Mouse (Mus musculus): Measurements from ENCODE around the gene Sh3pxd2a. TPM values are rescaled to one million over a fixed set of nuclear protein-coding genes. Genes with fewer than 3 reads are reported as not detected.

Sh3pxd2a gene
- total and polyA plus RNA-seq, 2 experiments from 2014 or later: 3.4 to 47.2 TPM

DNA sequence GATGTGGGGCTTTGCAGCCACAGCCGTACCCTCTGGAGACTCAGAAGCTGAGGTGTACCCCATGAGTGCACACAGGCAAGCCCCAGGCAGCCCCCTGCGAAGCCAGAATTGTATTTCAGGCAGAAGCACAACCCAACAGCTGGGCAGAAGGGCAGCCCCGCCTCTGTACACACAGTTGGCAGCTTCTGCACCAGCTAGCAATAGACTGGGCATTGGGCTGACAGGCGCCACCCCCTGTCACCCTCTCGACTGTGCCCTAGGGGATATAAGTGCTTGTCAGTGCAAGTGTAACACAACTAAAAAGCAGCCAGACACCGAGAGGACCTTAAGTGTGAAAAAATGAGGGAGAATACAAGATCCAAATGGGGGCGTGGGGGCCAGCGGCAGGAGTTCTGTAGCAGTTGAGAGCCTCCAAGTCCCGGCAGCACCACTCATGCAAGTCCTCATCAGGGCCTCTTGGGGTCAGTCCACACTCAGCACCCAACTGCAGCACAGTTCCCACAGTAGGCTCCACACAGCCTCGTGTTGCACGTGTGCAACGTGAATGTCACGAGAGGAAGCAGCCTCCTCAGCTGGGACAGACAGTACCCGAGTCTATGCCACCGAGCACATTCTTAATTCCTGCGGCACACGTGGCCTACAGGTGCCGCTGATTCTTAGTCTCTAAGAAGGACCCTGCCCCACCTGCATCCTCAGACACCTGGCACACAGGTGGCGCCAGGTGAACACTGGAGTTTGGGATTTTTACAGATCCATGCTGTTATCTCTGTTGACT lies 147.7 kb downstream of the Sh3pxd2a start:
- no peak overlapping the region for H3K4me2 ChIP-seq (ENCODE audit: low read depth, low read length)
- H3K27ac ChIP-seq (ENCODE audit: low read depth): peak overlapping the region; percentile 85
- no peaks in the 10 kb centered on the region for H3K27me3 ChIP-seq (ENCODE audit: control insufficient read depth, insufficient read depth, low read length)
- H3K4me1 ChIP-seq (ENCODE audit: control insufficient read depth, insufficient read depth): peaks cover 93% of the 10 kb centered on the region
- DNase-seq (ENCODE audit: low spot score) (no peak), ATAC-seq (ENCODE audit: insufficient read depth, low read depth) (no peak)
- H3K9ac ChIP-seq (replicated peaks; ENCODE audit: low read depth, low read length): no peak overlapping the region
- H3K36me3 ChIP-seq (replicated peaks; ENCODE audit: control insufficient read depth, insufficient read depth, low read length): 0 out of 2 replicates have a peak, but pooled peaks cover 3% of the 10 kb centered on the region
- 56% methylated on average over 19 of the region's 19 CpGs for WGBS
- no peak overlapping the region for H3K4me3 ChIP-seq (ENCODE audit: low read depth, low read length)
- no peaks in the 10 kb centered on the region for H3K9me3 ChIP-seq (replicated peaks; ENCODE audit: control insufficient read depth, low read length)
- TF ChIP-seq CTCF (IDR thresholded peaks at IDR 0.05; ENCODE audit: low read depth): no peak
- TF ChIP-seq EP300 (IDR thresholded peaks at IDR 0.05; ENCODE audit: low read depth): no peak

DNA sequence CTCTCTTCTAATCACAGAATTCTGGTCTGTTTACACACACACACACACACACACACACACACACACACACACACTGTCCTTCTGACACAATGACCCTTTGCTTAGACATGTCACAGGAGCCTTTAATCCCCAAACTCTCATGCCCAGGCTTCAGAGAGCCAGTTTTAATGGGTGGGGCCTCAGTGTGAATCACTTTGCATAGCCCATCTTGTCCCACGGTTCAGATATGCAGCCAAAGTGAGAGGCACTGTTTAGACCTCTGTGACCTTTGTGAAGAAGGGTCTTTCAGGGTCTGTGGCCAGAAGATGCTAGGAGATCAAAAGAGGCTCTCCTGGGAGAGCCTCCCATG lies 148.3 kb downstream of the Sh3pxd2a start:
- no peak overlapping the region for H3K4me3 ChIP-seq (ENCODE audit: low read depth, low read length)
- H3K4me1 ChIP-seq (ENCODE audit: control insufficient read depth, insufficient read depth): peaks cover 92% of the 10 kb centered on the region
- TF ChIP-seq EP300 (IDR thresholded peaks at IDR 0.05; ENCODE audit: low read depth) (no peak), CTCF (IDR thresholded peaks at IDR 0.05; ENCODE audit: low read depth) (no peak)
- H3K9ac ChIP-seq (replicated peaks; ENCODE audit: low read depth, low read length): no peak overlapping the region
- H3K4me2 ChIP-seq (ENCODE audit: low read depth, low read length): no peak overlapping the region
- no peak for DNase-seq (ENCODE audit: low spot score)
- H3K27ac ChIP-seq (ENCODE audit: low read depth): peak overlapping the region; percentile 85; the same call in 1 of the 2 replicates
- no peak for ATAC-seq (ENCODE audit: insufficient read depth, low read depth)
- H3K9me3 ChIP-seq (replicated peaks; ENCODE audit: control insufficient read depth, low read length): no peaks in the 10 kb centered on the region
- 16% methylated on average over 1 of the region's 1 CpGs for WGBS
- 0 out of 2 replicates have a peak, but pooled peaks cover 3% of the 10 kb centered on the region for H3K36me3 ChIP-seq (replicated peaks; ENCODE audit: control insufficient read depth, insufficient read depth, low read length)
- H3K27me3 ChIP-seq (ENCODE audit: control insufficient read depth, insufficient read depth, low read length): no peaks in the 10 kb centered on the region

DNA sequence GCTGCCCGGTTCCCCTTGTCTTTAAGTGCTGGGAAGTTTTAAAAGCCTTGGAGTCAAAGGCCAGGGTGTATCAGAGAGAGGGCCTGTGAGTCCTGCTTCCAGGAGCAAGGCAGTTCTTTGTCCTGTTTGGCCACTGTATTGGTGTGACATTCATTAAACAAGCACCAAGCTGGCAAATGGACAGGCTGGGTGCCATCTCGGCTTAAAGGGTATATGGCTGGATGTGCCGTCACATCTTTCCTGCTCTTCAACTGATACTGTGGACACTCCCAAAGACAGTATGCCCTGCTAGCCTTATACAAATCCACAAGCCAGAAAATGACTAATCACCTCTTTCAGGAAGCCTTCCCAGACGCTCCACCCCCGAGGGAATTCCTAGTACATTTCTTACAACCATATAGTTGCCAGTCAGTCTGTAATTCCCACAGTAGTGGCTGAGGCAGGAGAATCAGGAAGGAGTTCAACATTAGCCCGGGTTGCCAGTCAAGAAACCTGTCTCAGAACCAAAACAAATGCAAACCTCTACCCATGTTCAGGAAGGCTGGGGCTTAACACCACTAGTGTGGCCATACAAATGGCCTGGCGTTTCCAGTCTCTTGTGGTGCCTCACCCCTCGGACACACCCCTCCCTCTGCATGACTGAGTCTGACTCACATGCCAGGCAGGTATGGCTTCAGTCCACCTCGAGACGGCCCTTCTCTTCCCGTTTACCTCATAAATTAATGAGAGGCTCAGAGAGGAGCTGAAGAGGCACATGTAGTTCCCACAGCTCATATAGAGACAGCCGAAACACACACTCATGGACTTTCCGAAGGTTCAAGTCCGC lies 148.9 kb downstream of the Sh3pxd2a start:
- Histone ChIP-seq H3K4me3 (ENCODE audit: low read depth, low read length) (peak overlapping the region; percentile 47; the same call in 1 of the 2 replicates), H3K27ac (ENCODE audit: low read depth) (peak overlapping the region; percentile 85), H3K4me1 (ENCODE audit: control insufficient read depth, insufficient read depth) (peaks cover 86% of the 10 kb centered on the region), H3K4me2 (ENCODE audit: low read depth, low read length) (peak overlapping the region; percentile 78), H3K9ac (replicated peaks; ENCODE audit: low read depth, low read length) (peak overlapping the region; percentile 70), H3K9me3 (replicated peaks; ENCODE audit: control insufficient read depth, low read length) (no peaks in the 10 kb centered on the region), H3K27me3 (ENCODE audit: control insufficient read depth, insufficient read depth, low read length) (no peaks in the 10 kb centered on the region), H3K36me3 (replicated peaks; ENCODE audit: control insufficient read depth, insufficient read depth, low read length) (0 out of 2 replicates have a peak, but pooled peaks cover 3% of the 10 kb centered on the region)
- DNase-seq (ENCODE audit: low spot score) (no peak), ATAC-seq (ENCODE audit: insufficient read depth, low read depth) (no peak)
- WGBS: 51% methylated on average over 14 of the region's 14 CpGs
- TF ChIP-seq CTCF (IDR thresholded peaks at IDR 0.05; ENCODE audit: low read depth) (no peak), EP300 (IDR thresholded peaks at IDR 0.05; ENCODE audit: low read depth) (no peak)

DNA sequence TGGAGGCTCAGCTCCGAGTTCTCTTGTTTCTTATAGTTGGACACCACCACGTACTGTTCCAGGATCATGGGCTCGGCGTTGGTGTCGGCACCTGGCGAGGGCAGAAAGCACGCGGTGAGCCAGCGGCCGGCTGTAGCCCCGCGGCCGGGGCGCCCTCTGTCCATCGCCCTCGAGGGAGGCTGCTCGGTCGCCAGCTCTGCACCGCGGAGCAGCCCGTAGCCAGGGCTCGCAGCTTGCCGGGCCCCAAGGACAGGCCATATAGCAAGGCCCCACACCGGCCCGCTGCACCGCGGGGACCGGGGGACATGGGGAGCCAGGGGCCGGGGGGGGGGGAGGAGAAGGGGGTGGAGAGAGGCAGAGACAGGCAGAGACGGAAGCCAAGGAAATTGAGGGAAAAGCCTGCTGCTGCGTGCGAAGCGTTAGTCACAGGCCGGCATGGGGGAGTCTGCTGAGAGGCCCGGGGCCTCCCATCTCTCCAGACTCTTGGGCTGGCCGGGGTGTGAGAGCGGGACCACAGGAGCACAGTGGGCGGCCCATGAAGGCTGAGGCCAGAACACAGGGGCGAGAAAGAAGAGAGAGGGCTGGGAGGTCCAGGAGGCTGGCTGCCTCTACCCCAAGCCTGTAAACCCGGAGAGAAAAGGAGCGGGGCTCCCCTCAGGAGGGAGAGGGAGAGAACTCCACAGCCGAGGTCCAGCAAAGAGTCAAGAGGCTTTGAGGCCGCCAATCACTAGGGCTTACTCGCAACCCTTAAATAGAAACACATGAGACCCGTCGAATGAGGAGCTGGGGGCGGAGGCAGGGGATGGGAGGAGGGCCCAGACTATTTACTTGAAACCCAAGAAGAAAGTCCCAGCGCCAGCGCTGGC lies 149.9 kb downstream of the Sh3pxd2a start:
- peak; percentile 77 for ATAC-seq (ENCODE audit: insufficient read depth, low read depth)
- H3K4me1 ChIP-seq (ENCODE audit: control insufficient read depth, insufficient read depth): peaks cover 76% of the 10 kb centered on the region
- WGBS: 5% methylated on average over 49 of the region's 49 CpGs
- peak; percentile 90 for DNase-seq (ENCODE audit: low spot score)
- TF ChIP-seq CTCF (IDR thresholded peaks at IDR 0.05; ENCODE audit: low read depth) (no peak), EP300 (IDR thresholded peaks at IDR 0.05; ENCODE audit: low read depth) (no peak)
- peak overlapping the region; percentile 78 for H3K4me2 ChIP-seq (ENCODE audit: low read depth, low read length)
- peak overlapping the region; percentile 70 for H3K9ac ChIP-seq (replicated peaks; ENCODE audit: low read depth, low read length)
- H3K4me3 ChIP-seq (ENCODE audit: low read depth, low read length): peak overlapping the region; percentile 47
- peak overlapping the region; percentile 85 for H3K27ac ChIP-seq (ENCODE audit: low read depth)
- 0 out of 2 replicates have a peak, but pooled peaks cover 3% of the 10 kb centered on the region for H3K36me3 ChIP-seq (replicated peaks; ENCODE audit: control insufficient read depth, insufficient read depth, low read length)
- no peaks in the 10 kb centered on the region for H3K27me3 ChIP-seq (ENCODE audit: control insufficient read depth, insufficient read depth, low read length)
- H3K9me3 ChIP-seq (replicated peaks; ENCODE audit: control insufficient read depth, low read length): no peaks in the 10 kb centered on the region

All from heart, postnatal 0 days (tissue).